ENCODE assay signal across 11 mouse cellular contexts in the genomic region with DNA sequence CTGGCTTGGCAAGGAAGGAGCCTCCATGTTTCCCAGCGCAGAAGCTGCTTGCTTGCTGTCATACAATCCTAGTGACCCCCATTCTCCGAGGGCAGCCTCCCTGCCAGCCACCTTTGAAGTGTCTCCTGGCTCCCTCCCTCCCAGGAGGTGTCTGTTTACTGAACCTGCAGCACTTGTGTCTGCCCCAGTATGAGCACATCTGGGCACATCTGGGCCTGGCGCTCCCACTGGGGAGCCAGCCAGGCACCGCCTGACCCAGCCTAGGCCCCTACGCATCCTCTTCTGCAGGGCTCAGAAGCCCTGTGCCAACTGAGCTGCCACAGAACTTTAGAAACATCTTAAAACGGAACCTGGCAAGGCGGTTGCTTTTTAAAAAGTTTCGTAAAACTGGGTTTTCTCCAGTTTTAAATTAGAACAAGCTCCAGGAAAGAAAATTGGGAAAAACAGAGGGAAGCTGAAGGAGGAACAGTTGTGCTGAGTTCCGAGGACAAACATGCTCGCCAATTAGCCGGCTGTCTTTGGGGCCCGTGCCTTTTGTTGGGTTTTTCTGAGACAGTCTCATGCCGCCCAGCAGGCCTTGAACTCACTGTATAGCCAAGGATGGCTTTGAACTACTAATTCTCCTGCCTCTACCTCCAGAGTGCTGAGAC. TPM values are rescaled to one million over a fixed set of nuclear protein-coding genes. Genes with fewer than 3 reads are reported as not detected.
DNase-seq lines count a peak whose midpoint lies in the region; ATAC-seq and TF ChIP-seq lines count a peak whose summit lies in the region.
"Had no signal": no experiment of that assay in that cellular context is flagged by ENCODE, and none has a peak within 500 bp of the region (broad histone marks: within the 10 kb centered on the region; RNA-seq: fewer than 3 reads in every experiment).

No protein-coding gene starts in this region.

- DNase-seq in hindbrain, embryonic 10.5 days (ENCODE audit: low spot score), result peak; percentile 36
- no peak for DNase-seq in hindbrain, embryonic 11.5 days (ENCODE audit: low spot score)
- peak; percentile 55 for DNase-seq in NIH3T3 (ENCODE audit: low read depth)
- peak; percentile 31 for DNase-seq in brain, embryonic 14.5 days (ENCODE audit: low read depth)
- DNase-seq in limb, embryonic 11.5 days (ENCODE audit: low spot score), result no peak
- no peak for DNase-seq in lung, postnatal 25 days (ENCODE audit: low spot score)
- no peak for DNase-seq in urinary bladder, postnatal 14 days (ENCODE audit: low spot score)
- DNase-seq: cerebellum, adult 8-10 months had no signal

- H3K4me1 ChIP-seq in hindbrain, embryonic 10.5 days (replicated peaks), result peaks cover 50% of the 10 kb centered on the region
- no peaks in the 10 kb centered on the region; the same call in 1 of the 2 replicates for H3K4me1 ChIP-seq in hindbrain, embryonic 11.5 days (replicated peaks; ENCODE audit: control insufficient read depth, insufficient read depth, low read length)
- H3K4me1 ChIP-seq in limb, embryonic 11.5 days (ENCODE audit: control insufficient read depth, insufficient read depth, low read length), result peaks cover 19% of the 10 kb centered on the region

- no peak overlapping the region for H3K4me2 ChIP-seq in hindbrain, embryonic 11.5 days (replicated peaks; ENCODE audit: low read depth, low read length)
- H3K4me2 ChIP-seq in limb, embryonic 11.5 days (ENCODE audit: low read depth, severe bottlenecking), result no peak overlapping the region

- no peak for ATAC-seq in hindbrain, embryonic 11.5 days (ENCODE audit: low FRiP score)
- no peak for ATAC-seq in limb, embryonic 11.5 days (ENCODE audit: insufficient number of reproducible peaks, low FRiP score, low TSS enrichment, low read depth)
- ATAC-seq: midbrain, embryonic 16.5 days had no signal

- TF ChIP-seq CTCF in brain, embryonic 14.5 days (IDR thresholded peaks at IDR 0.05; ENCODE audit: borderline replicate concordance, extremely low read depth, insufficient read depth, insufficient read length), result no peak

- H3K27ac ChIP-seq in hindbrain, embryonic 10.5 days, result no peak overlapping the region
- no peak overlapping the region for H3K27ac ChIP-seq in hindbrain, embryonic 11.5 days (ENCODE audit: low read depth, low read length)
- no peak overlapping the region for H3K27ac ChIP-seq in limb, embryonic 11.5 days (replicated peaks; ENCODE audit: low read depth, low read length)

- H3K27me3 ChIP-seq in hindbrain, embryonic 10.5 days (ENCODE audit: insufficient read depth, poor library complexity, severe bottlenecking), result peaks cover 10% of the 10 kb centered on the region
- H3K27me3 ChIP-seq in hindbrain, embryonic 11.5 days (ENCODE audit: control insufficient read depth, insufficient read depth, low read length), result no peaks in the 10 kb centered on the region; the same call in 1 of the 2 replicates
- H3K27me3 ChIP-seq in limb, embryonic 11.5 days (ENCODE audit: control insufficient read depth, insufficient read depth, low read length), result no peaks in the 10 kb centered on the region

- no peaks in the 10 kb centered on the region for H3K36me3 ChIP-seq in hindbrain, embryonic 10.5 days
- no peaks in the 10 kb centered on the region for H3K36me3 ChIP-seq in hindbrain, embryonic 11.5 days (ENCODE audit: control insufficient read depth, insufficient read depth, low read length)
- H3K36me3 ChIP-seq in limb, embryonic 11.5 days (ENCODE audit: control insufficient read depth, insufficient read depth, low read length), result no peaks in the 10 kb centered on the region

- no peak overlapping the region for H3K4me3 ChIP-seq in hindbrain, embryonic 10.5 days
- H3K4me3 ChIP-seq in hindbrain, embryonic 11.5 days (ENCODE audit: low read depth, low read length), result no peak overlapping the region
- H3K4me3 ChIP-seq in limb, embryonic 11.5 days (ENCODE audit: low read depth, low read length), result no peak overlapping the region

- TF ChIP-seq POLR2A in brain, embryonic 14.5 days (IDR thresholded peaks at IDR 0.05; ENCODE audit: borderline replicate concordance, extremely low read depth, insufficient read depth, insufficient read length, poor library complexity, severe bottlenecking), result no peak

- no peak overlapping the region for H3K9ac ChIP-seq in hindbrain, embryonic 11.5 days (ENCODE audit: low read depth, low read length)
- peak overlapping the region; percentile 3; the same call in 1 of the 2 replicates for H3K9ac ChIP-seq in limb, embryonic 11.5 days (ENCODE audit: low read length)

- WGBS in hindbrain, embryonic 10.5 days, result 45% methylated on average over 13 of the region's 13 CpGs
- 49% methylated on average over 13 of the region's 13 CpGs for WGBS in hindbrain, embryonic 11.5 days
- WGBS in limb, embryonic 11.5 days, result 47% methylated on average over 13 of the region's 13 CpGs

- no peaks in the 10 kb centered on the region for H3K9me3 ChIP-seq in hindbrain, embryonic 10.5 days
- no peaks in the 10 kb centered on the region for H3K9me3 ChIP-seq in hindbrain, embryonic 11.5 days (ENCODE audit: control insufficient read depth, low read length)
- no peaks in the 10 kb centered on the region for H3K9me3 ChIP-seq in limb, embryonic 11.5 days (ENCODE audit: control insufficient read depth, low read length)

RNA-seq across cellular contexts. Expression of gene Lamc3, which starts 7.3 kb away (rescaled TPM):
- polyA plus RNA-seq in hindbrain, embryonic 10.5 days (2016; fragmentation: Nextera tagmentation; extraction: Ambion mirVana), result 8.4 and 8.6 TPM in 2 replicates
- polyA plus RNA-seq in hindbrain, embryonic 11.5 days (2014; fragmentation: Nextera tagmentation; extraction: Ambion mirVana), result 4.8 and 5.0 TPM in 2 replicates
- polyA plus RNA-seq in brain, embryonic 14.5 days (2012; rRNA removed), result 5.8 and 12.0 TPM in 2 replicates
- 0.13 and 0.17 TPM in 2 replicates for polyA plus RNA-seq in limb, embryonic 11.5 days (2014; fragmentation: Nextera tagmentation; extraction: Ambion mirVana)

RNA-seq across cellular contexts. Expression of gene Fibcd1, which starts 48.5 kb away (rescaled TPM):
- polyA plus RNA-seq in hindbrain, embryonic 10.5 days (2016; fragmentation: Nextera tagmentation; extraction: Ambion mirVana), result 0.60 and 2.0 TPM in 2 replicates
- polyA plus RNA-seq in hindbrain, embryonic 11.5 days (2014; fragmentation: Nextera tagmentation; extraction: Ambion mirVana), result 0.74 and 0.91 TPM in 2 replicates
- 7.2 and 10.0 TPM in 2 replicates for polyA plus RNA-seq in brain, embryonic 14.5 days (2012; rRNA removed)
- polyA plus RNA-seq in limb, embryonic 11.5 days (2014; fragmentation: Nextera tagmentation; extraction: Ambion mirVana), result 0.03 TPM in 1 of 2 replicates, not detected in the other
- polyA plus RNA-seq: heart, postnatal 0 days; stomach, embryonic 14.5 days had no signal

RNA-seq across cellular contexts. Expression of gene Aif1l, which starts 55.6 kb away (rescaled TPM):
- polyA plus RNA-seq in hindbrain, embryonic 10.5 days (2016; fragmentation: Nextera tagmentation; extraction: Ambion mirVana), result 47.3 and 71.6 TPM in 2 replicates
- 54.0 and 58.3 TPM in 2 replicates for polyA plus RNA-seq in hindbrain, embryonic 11.5 days (2014; fragmentation: Nextera tagmentation; extraction: Ambion mirVana)
- 31.2 and 40.1 TPM in 2 replicates for polyA plus RNA-seq in brain, embryonic 14.5 days (2012; rRNA removed)
- polyA plus RNA-seq in limb, embryonic 11.5 days (2014; fragmentation: Nextera tagmentation; extraction: Ambion mirVana), result 110 and 121 TPM in 2 replicates

Comparison
In these comparisons a context has a peak if more than half of its experiments do, and no peak if none do; other contexts are left out.
1. DNase-seq: peak in hindbrain, embryonic 10.5 days (single experiment), NIH3T3 (single experiment) and brain, embryonic 14.5 days (single experiment); none in hindbrain, embryonic 11.5 days (single experiment), limb, embryonic 11.5 days (single experiment), lung, postnatal 25 days (single experiment) and urinary bladder, postnatal 14 days (single experiment).